Mouse (Mus musculus) neural tube, embryonic 14.5 days (tissue): ENCODE measurements around the gene Actr6. TPM values are rescaled to one million over a fixed set of nuclear protein-coding genes. Genes with fewer than 3 reads are reported as not detected.

Experiments used
- ATAC-seq: fragments of 200-750 bp; cut with Nextera tagmentation; 2 replicates; pipeline ENCODE4 v1.8.0; 2017; ENCODE audit warnings: low read depth, mild to moderate bottlenecking, moderate TSS enrichment, moderate library complexity
- H3K27ac ChIP-seq: fragments of 300-500 bp; sonication (generic); 2 replicates; pipeline ENCODE4 v1.5.1; 2014; ENCODE audit warnings: low read depth, mild to moderate bottlenecking, control low read depth, low read length, moderate library complexity, mixed read lengths
- H3K27me3 ChIP-seq: fragments of 300-500 bp; sonication (generic); 2 replicates; pipeline ENCODE4 v1.6.1; 2014; ENCODE audit warnings: low read length; ENCODE audit not compliant: control insufficient read depth, insufficient read depth
- H3K36me3 ChIP-seq: fragments of 300-500 bp; sonication (generic); 2 replicates; pipeline ENCODE4 v1.6.1; 2014; ENCODE audit warnings: low read length, mixed read lengths; ENCODE audit not compliant: control insufficient read depth, insufficient read depth
- H3K4me1 ChIP-seq: fragments of 300-500 bp; sonication (generic); 2 replicates; pipeline ENCODE4 v1.6.1; 2014; ENCODE audit warnings: low read length; ENCODE audit not compliant: control insufficient read depth, insufficient read depth
- H3K4me2 ChIP-seq: fragments of 300-500 bp; sonication (generic); 2 replicates; pipeline ENCODE4 v1.6.1; 2014; ENCODE audit warnings: mild to moderate bottlenecking, low read depth, low read length, control low read depth
- H3K4me3 ChIP-seq: fragments of 300-500 bp; sonication (generic); 2 replicates; pipeline ENCODE4 v1.5.1; 2014; ENCODE audit warnings: low read depth, low read length, control low read depth, mixed read lengths
- H3K9ac ChIP-seq: fragments of 300-500 bp; sonication (generic); replicated peaks from 2 replicates; pipeline ENCODE4 v1.6.1; 2014; ENCODE audit warnings: low read depth, mild to moderate bottlenecking, control low read depth, low read length, mixed read lengths
- H3K9me3 ChIP-seq: fragments of 300-500 bp; sonication (generic); 2 replicates; pipeline ENCODE4 v1.6.1; 2016; ENCODE audit warnings: low read length; ENCODE audit not compliant: control insufficient read depth
- WGBS: fragments of 180-500 bp; shearing (Covaris S2); extraction: QIAGEN DNeasy Blood & Tissue Kit; methylation state at CpG from one replicate; pipeline ENCODE4 v1.1.7; 2014; 5-methylcytosine and 5-hydroxymethylcytosine counted together
- polyA plus RNA-seq: library from polyadenylated mRNA; unstranded; fragments of >200 nt; fragmentation: Nextera tagmentation; extraction: Ambion mirVana; gene quantifications from 2 replicates; pipeline ENCODE4 v1.2.1, GENCODE M21; 2014

Gene Actr6
- polyA plus RNA-seq, 1 experiment from 2014 or later = 62.3 TPM

- Histone ChIP-seq H3K27me3 (no peaks in the 10 kb centered on the region), H3K9ac (no peak overlapping the region), H3K27ac (no peak overlapping the region), H3K36me3 (no peaks in the 10 kb centered on the region), H3K4me1 (peaks cover 10% of the 10 kb centered on the region), H3K9me3 (no peaks in the 10 kb centered on the region), H3K4me3 (no peak overlapping the region), H3K4me2 (no peak overlapping the region)
- ATAC-seq = no peak
- 65% methylated on average over 8 of the region's 8 CpGs for WGBS
These were observed 42.1 kb downstream of the Actr6 start for GRCm38 (mm10) chr10:89690021-89690420.

GRCm38 (mm10) chr10:89687455-89687854 lies 44.6 kb downstream of the Actr6 start:
- no peak overlapping the region for H3K27ac ChIP-seq
- no peak overlapping the region for H3K4me2 ChIP-seq
- no peak overlapping the region for H3K9ac ChIP-seq
- H3K36me3 ChIP-seq = no peaks in the 10 kb centered on the region
- H3K4me3 ChIP-seq = no peak overlapping the region
- H3K4me1 ChIP-seq = peaks cover 17% of the 10 kb centered on the region
- no peaks in the 10 kb centered on the region for H3K9me3 ChIP-seq
- 89% methylated on average over 2 of the region's 2 CpGs for WGBS
- ATAC-seq = no peak
- no peaks in the 10 kb centered on the region for H3K27me3 ChIP-seq

GRCm38 (mm10) chr10:89686139-89686808 lies 45.8 kb downstream of the Actr6 start, which contains the start of gene Scyl2:
Gene Scyl2, minus strand, starts transcription at chr10:89686285.
- H3K27ac ChIP-seq = peak within 1 kb of the TSS; percentile 78
- H3K4me1 ChIP-seq = peaks cover 17% of the 10 kb centered on the region
- peak; percentile 99 for ATAC-seq
- H3K36me3 ChIP-seq = no peaks in the 10 kb centered on the region
- 6% methylated on average over 30 of the region's 31 CpGs for WGBS
- peak within 1 kb of the TSS; percentile 99 for H3K4me3 ChIP-seq
- H3K9me3 ChIP-seq = no peaks in the 10 kb centered on the region
- peak within 1 kb of the TSS; percentile 80 for H3K4me2 ChIP-seq
- no peaks in the 10 kb centered on the region for H3K27me3 ChIP-seq
- H3K9ac ChIP-seq = peak within 1 kb of the TSS; percentile 95

GRCm38 (mm10) chr10:89685391-89686138 lies 46.5 kb downstream of the Actr6 start:
- ATAC-seq = peak; percentile 78
- 2% methylated on average over 39 of the region's 51 CpGs for WGBS
- Histone ChIP-seq H3K9ac (peak overlapping the region; percentile 95), H3K4me1 (peaks cover 17% of the 10 kb centered on the region), H3K27ac (peak overlapping the region; percentile 78), H3K4me3 (peak overlapping the region; percentile 99), H3K36me3 (no peaks in the 10 kb centered on the region), H3K27me3 (no peaks in the 10 kb centered on the region), H3K4me2 (peak overlapping the region; percentile 80), H3K9me3 (no peaks in the 10 kb centered on the region)

- Histone ChIP-seq H3K9ac (no peak overlapping the region), H3K4me3 (no peak overlapping the region), H3K27me3 (no peaks in the 10 kb centered on the region), H3K4me2 (no peak overlapping the region), H3K4me1 (peaks cover 17% of the 10 kb centered on the region), H3K9me3 (no peaks in the 10 kb centered on the region), H3K27ac (no peak overlapping the region), H3K36me3 (no peaks in the 10 kb centered on the region)
- WGBS = 79% methylated on average over 10 of the region's 10 CpGs
- ATAC-seq = no peak
These were observed 49.1 kb downstream of the Actr6 start for GRCm38 (mm10) chr10:89682961-89683360.

GRCm38 (mm10) chr10:89682157-89682556 lies 49.9 kb downstream of the Actr6 start:
- 100% methylated on average over 1 of the region's 1 CpGs for WGBS
- no peaks in the 10 kb centered on the region for H3K27me3 ChIP-seq
- H3K9me3 ChIP-seq = no peaks in the 10 kb centered on the region
- peaks cover 17% of the 10 kb centered on the region for H3K4me1 ChIP-seq
- H3K4me2 ChIP-seq = no peak overlapping the region
- no peak overlapping the region for H3K4me3 ChIP-seq
- H3K9ac ChIP-seq = no peak overlapping the region
- no peak overlapping the region for H3K27ac ChIP-seq
- no peaks in the 10 kb centered on the region for H3K36me3 ChIP-seq
- ATAC-seq = no peak

- no peak overlapping the region for H3K27ac ChIP-seq
- ATAC-seq = no peak
These were observed 50.4 kb downstream of the Actr6 start for GRCm38 (mm10) chr10:89681706-89682105.

GRCm38 (mm10) chr10:89680517-89680916 lies 51.6 kb downstream of the Actr6 start:
- H3K36me3 ChIP-seq = no peaks in the 10 kb centered on the region
- H3K4me1 ChIP-seq = peaks cover 9% of the 10 kb centered on the region
- no peak overlapping the region for H3K4me3 ChIP-seq
- no peaks in the 10 kb centered on the region for H3K27me3 ChIP-seq
- no peak overlapping the region for H3K27ac ChIP-seq
- H3K4me2 ChIP-seq = no peak overlapping the region
- ATAC-seq = no peak
- H3K9ac ChIP-seq = no peak overlapping the region
- no peaks in the 10 kb centered on the region for H3K9me3 ChIP-seq
- WGBS = 94% methylated on average over 3 of the region's 3 CpGs

More at GRCm38 (mm10) chr10:89681706-89682105, 50.4 kb downstream of the Actr6 start:
- H3K36me3 ChIP-seq = no peaks in the 10 kb centered on the region
- H3K27me3 ChIP-seq = no peaks in the 10 kb centered on the region
- no peak overlapping the region for H3K9ac ChIP-seq
- WGBS = 95% methylated on average over 4 of the region's 4 CpGs
- peaks cover 12% of the 10 kb centered on the region for H3K4me1 ChIP-seq
- no peak overlapping the region for H3K4me3 ChIP-seq
- H3K9me3 ChIP-seq = no peaks in the 10 kb centered on the region
- H3K4me2 ChIP-seq = no peak overlapping the region

- Histone ChIP-seq H3K9ac (no peak overlapping the region), H3K4me3 (no peak overlapping the region), H3K27ac (no peak overlapping the region), H3K4me2 (no peak overlapping the region), H3K36me3 (no peaks in the 10 kb centered on the region), H3K27me3 (no peaks in the 10 kb centered on the region), H3K9me3 (no peaks in the 10 kb centered on the region), H3K4me1 (0 out of 2 replicates have a peak, but pooled peaks cover 3% of the 10 kb centered on the region)
- no peak for ATAC-seq
- WGBS = 97% methylated on average over 1 of the region's 1 CpGs
These were observed 52.6 kb downstream of the Actr6 start for GRCm38 (mm10) chr10:89679448-89679847.
